Mouse (Mus musculus): ENCODE measurements at regions not wholly inside any gene's neighbourhood (a gene's known extent, or its start where the extent isn't known, plus 50 kb on each side); places are given as distances from the start of the nearest gene placed in this dataset.

- H3K4me2 ChIP-seq (ENCODE audit: low read length): no peak overlapping the region
Observed at GRCm38 (mm10) chr12:25254716-25255115, 157.8 kb upstream of the Id2 start.

GRCm38 (mm10) chr12:25252776-25253510 is 156.0 kb upstream of the Id2 start:
- no peak overlapping the region for H3K4me3 ChIP-seq (ENCODE audit: low read depth, low read length)
- no peaks in the 10 kb centered on the region for H3K36me3 ChIP-seq (ENCODE audit: control insufficient read depth, insufficient read depth, low read length)
- H3K27me3 ChIP-seq (replicated peaks; ENCODE audit: control insufficient read depth, insufficient read depth, low read length): no peaks in the 10 kb centered on the region
- peaks cover 7% of the 10 kb centered on the region for H3K4me1 ChIP-seq (replicated peaks; ENCODE audit: control insufficient read depth, insufficient read depth, low read length)
- no peak overlapping the region for H3K27ac ChIP-seq (ENCODE audit: low read depth)
- no peak overlapping the region for H3K4me2 ChIP-seq (ENCODE audit: low read length)
- DNase-seq (ENCODE audit: low spot score) (no peak), ATAC-seq (replicated peaks; ENCODE audit: low FRiP score, low TSS enrichment, low read depth) (no peak)
- peaks cover 5% of the 10 kb centered on the region; the same call in 1 of the 2 replicates for H3K9me3 ChIP-seq (ENCODE audit: control insufficient read depth, low read length)
- 93% methylated on average over 6 of the region's 6 CpGs for WGBS
- no peak overlapping the region for H3K9ac ChIP-seq (ENCODE audit: low read length)

More at GRCm38 (mm10) chr12:25254716-25255115, 157.8 kb upstream of the Id2 start:
- 76% methylated on average over 6 of the region's 6 CpGs for WGBS
- H3K36me3 ChIP-seq (ENCODE audit: control insufficient read depth, insufficient read depth, low read length): no peaks in the 10 kb centered on the region
- no peak overlapping the region for H3K27ac ChIP-seq (ENCODE audit: low read depth)
- H3K9ac ChIP-seq (ENCODE audit: low read length): no peak overlapping the region
- no peak overlapping the region for H3K4me3 ChIP-seq (ENCODE audit: low read depth, low read length)
- no peaks in the 10 kb centered on the region for H3K27me3 ChIP-seq (replicated peaks; ENCODE audit: control insufficient read depth, insufficient read depth, low read length)
- peaks cover 5% of the 10 kb centered on the region; the same call in 1 of the 2 replicates for H3K9me3 ChIP-seq (ENCODE audit: control insufficient read depth, low read length)
- no peak for DNase-seq (ENCODE audit: low spot score)
- no peaks in the 10 kb centered on the region; the same call in none of the 2 replicates for H3K4me1 ChIP-seq (replicated peaks; ENCODE audit: control insufficient read depth, insufficient read depth, low read length)
- ATAC-seq (replicated peaks; ENCODE audit: low FRiP score, low TSS enrichment, low read depth): no peak

- H3K36me3 ChIP-seq (ENCODE audit: control insufficient read depth, insufficient read depth, low read length): no peaks in the 10 kb centered on the region
- H3K9me3 ChIP-seq (ENCODE audit: control insufficient read depth, low read length): peaks cover 5% of the 10 kb centered on the region; the same call in 1 of the 2 replicates
- DNase-seq (ENCODE audit: low spot score) (no peak), ATAC-seq (replicated peaks; ENCODE audit: low FRiP score, low TSS enrichment, low read depth) (no peak)
- H3K9ac ChIP-seq (ENCODE audit: low read length): no peak overlapping the region
- no peak overlapping the region for H3K4me2 ChIP-seq (ENCODE audit: low read length)
- WGBS: 68% methylated on average over 4 of the region's 4 CpGs
- peaks cover 7% of the 10 kb centered on the region for H3K4me1 ChIP-seq (replicated peaks; ENCODE audit: control insufficient read depth, insufficient read depth, low read length)
- H3K4me3 ChIP-seq (ENCODE audit: low read depth, low read length): no peak overlapping the region
- H3K27ac ChIP-seq (ENCODE audit: low read depth): no peak overlapping the region
- H3K27me3 ChIP-seq (replicated peaks; ENCODE audit: control insufficient read depth, insufficient read depth, low read length): no peaks in the 10 kb centered on the region
Observed at GRCm38 (mm10) chr12:25251411-25252171, 154.7 kb upstream of the Id2 start.

- no peaks in the 10 kb centered on the region for H3K27me3 ChIP-seq (replicated peaks; ENCODE audit: control insufficient read depth, insufficient read depth, low read length)
- peaks cover 5% of the 10 kb centered on the region; the same call in 1 of the 2 replicates for H3K9me3 ChIP-seq (ENCODE audit: control insufficient read depth, low read length)
- DNase-seq (ENCODE audit: low spot score): no peak
- H3K4me1 ChIP-seq (replicated peaks; ENCODE audit: control insufficient read depth, insufficient read depth, low read length): peaks cover 7% of the 10 kb centered on the region
- ATAC-seq (replicated peaks; ENCODE audit: low FRiP score, low TSS enrichment, low read depth): no peak
- H3K9ac ChIP-seq (ENCODE audit: low read length): no peak overlapping the region
- no peaks in the 10 kb centered on the region for H3K36me3 ChIP-seq (ENCODE audit: control insufficient read depth, insufficient read depth, low read length)
- H3K4me3 ChIP-seq (ENCODE audit: low read depth, low read length): no peak overlapping the region
- H3K27ac ChIP-seq (ENCODE audit: low read depth): no peak overlapping the region
- 56% methylated on average over 3 of the region's 3 CpGs for WGBS
- H3K4me2 ChIP-seq (ENCODE audit: low read length): no peak overlapping the region
Observed at GRCm38 (mm10) chr12:25250881-25251280, 153.9 kb upstream of the Id2 start.

GRCm38 (mm10) chr12:25248681-25249366 is 151.9 kb upstream of the Id2 start:
- peaks cover 5% of the 10 kb centered on the region; the same call in 1 of the 2 replicates for H3K9me3 ChIP-seq (ENCODE audit: control insufficient read depth, low read length)
- ATAC-seq (replicated peaks; ENCODE audit: low FRiP score, low TSS enrichment, low read depth) (no peak), DNase-seq (ENCODE audit: low spot score) (no peak)
- no peak overlapping the region for H3K27ac ChIP-seq (ENCODE audit: low read depth)
- peaks cover 11% of the 10 kb centered on the region for H3K4me1 ChIP-seq (replicated peaks; ENCODE audit: control insufficient read depth, insufficient read depth, low read length)
- no peak overlapping the region for H3K4me3 ChIP-seq (ENCODE audit: low read depth, low read length)
- no peaks in the 10 kb centered on the region for H3K27me3 ChIP-seq (replicated peaks; ENCODE audit: control insufficient read depth, insufficient read depth, low read length)
- no peak overlapping the region for H3K9ac ChIP-seq (ENCODE audit: low read length)
- 64% methylated on average over 13 of the region's 13 CpGs for WGBS
- H3K4me2 ChIP-seq (ENCODE audit: low read length): no peak overlapping the region
- H3K36me3 ChIP-seq (ENCODE audit: control insufficient read depth, insufficient read depth, low read length): no peaks in the 10 kb centered on the region

- Histone ChIP-seq H3K9me3 (ENCODE audit: control insufficient read depth, low read length) (no peaks in the 10 kb centered on the region), H3K27me3 (replicated peaks; ENCODE audit: control insufficient read depth, insufficient read depth, low read length) (no peaks in the 10 kb centered on the region), H3K4me2 (ENCODE audit: low read length) (no peak overlapping the region), H3K36me3 (ENCODE audit: control insufficient read depth, insufficient read depth, low read length) (no peaks in the 10 kb centered on the region), H3K4me3 (ENCODE audit: low read depth, low read length) (no peak overlapping the region), H3K4me1 (replicated peaks; ENCODE audit: control insufficient read depth, insufficient read depth, low read length) (peaks cover 11% of the 10 kb centered on the region), H3K27ac (ENCODE audit: low read depth) (no peak overlapping the region), H3K9ac (ENCODE audit: low read length) (no peak overlapping the region)
- DNase-seq (ENCODE audit: low spot score): no peak
- no peak for ATAC-seq (replicated peaks; ENCODE audit: low FRiP score, low TSS enrichment, low read depth)
- WGBS: 86% methylated on average over 7 of the region's 7 CpGs
Observed at GRCm38 (mm10) chr12:25246566-25246965, 149.6 kb upstream of the Id2 start.

- ATAC-seq (replicated peaks; ENCODE audit: low FRiP score, low TSS enrichment, low read depth) (no peak), DNase-seq (ENCODE audit: low spot score) (no peak)
- no peaks in the 10 kb centered on the region for H3K27me3 ChIP-seq (replicated peaks; ENCODE audit: control insufficient read depth, insufficient read depth, low read length)
- H3K36me3 ChIP-seq (ENCODE audit: control insufficient read depth, insufficient read depth, low read length): no peaks in the 10 kb centered on the region
- H3K27ac ChIP-seq (ENCODE audit: low read depth): no peak overlapping the region
- H3K9ac ChIP-seq (ENCODE audit: low read length): no peak overlapping the region
- H3K4me2 ChIP-seq (ENCODE audit: low read length): no peak overlapping the region
- peaks cover 11% of the 10 kb centered on the region for H3K4me1 ChIP-seq (replicated peaks; ENCODE audit: control insufficient read depth, insufficient read depth, low read length)
- no peak overlapping the region for H3K4me3 ChIP-seq (ENCODE audit: low read depth, low read length)
- 65% methylated on average over 5 of the region's 5 CpGs for WGBS
- no peaks in the 10 kb centered on the region for H3K9me3 ChIP-seq (ENCODE audit: control insufficient read depth, low read length)
Observed at GRCm38 (mm10) chr12:25245661-25246060, 148.7 kb upstream of the Id2 start.

- Histone ChIP-seq H3K27ac (ENCODE audit: low read depth) (no peak overlapping the region), H3K4me3 (ENCODE audit: low read depth, low read length) (no peak overlapping the region), H3K4me1 (replicated peaks; ENCODE audit: control insufficient read depth, insufficient read depth, low read length) (peaks cover 11% of the 10 kb centered on the region), H3K9ac (ENCODE audit: low read length) (no peak overlapping the region), H3K36me3 (ENCODE audit: control insufficient read depth, insufficient read depth, low read length) (no peaks in the 10 kb centered on the region), H3K4me2 (ENCODE audit: low read length) (no peak overlapping the region), H3K9me3 (ENCODE audit: control insufficient read depth, low read length) (no peaks in the 10 kb centered on the region), H3K27me3 (replicated peaks; ENCODE audit: control insufficient read depth, insufficient read depth, low read length) (no peaks in the 10 kb centered on the region)
- DNase-seq (ENCODE audit: low spot score) (no peak), ATAC-seq (replicated peaks; ENCODE audit: low FRiP score, low TSS enrichment, low read depth) (no peak)
- WGBS: 68% methylated on average over 5 of the region's 5 CpGs
Observed at GRCm38 (mm10) chr12:25245251-25245650, 148.3 kb upstream of the Id2 start.
